Mouse (Mus musculus): ENCODE measurements around the gene Zbtb8a. TPM values are rescaled to one million over a fixed set of nuclear protein-coding genes. Genes with fewer than 3 reads are reported as not detected.

The Zbtb8a gene
- polyA plus RNA-seq, 1 experiment, result not detected

DNA sequence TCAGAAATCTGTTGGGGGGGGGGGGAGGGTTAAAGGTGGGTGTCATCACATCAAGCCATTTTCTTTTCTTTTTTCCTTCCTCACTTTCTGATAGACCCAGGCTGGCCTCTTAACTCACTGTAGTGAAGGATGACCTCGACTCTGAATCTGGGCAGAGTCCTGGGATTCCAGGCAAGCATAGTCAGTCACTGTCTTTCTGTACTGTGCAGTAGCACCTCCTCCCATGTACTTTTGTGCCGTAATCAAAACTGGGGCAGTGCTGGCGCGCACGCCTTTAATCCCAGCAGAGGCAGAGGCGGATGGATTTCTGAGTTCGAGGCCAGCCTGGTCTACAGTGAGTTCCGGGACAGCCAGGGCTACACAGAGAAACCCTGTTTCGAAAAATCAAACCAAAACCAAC lies 74.1 kb downstream of the Zbtb8a start:
- no peak for TF ChIP-seq POLR2A (IDR thresholded peaks at IDR 0.05; ENCODE audit: insufficient read depth, low read depth, low read length)
- TF ChIP-seq CTCF (IDR thresholded peaks at IDR 0.05; ENCODE audit: insufficient read depth, low read depth, low read length), result no peak
- Histone ChIP-seq H3K27ac (ENCODE audit: insufficient read depth, low read depth, low read length) (no peak overlapping the region), H3K4me1 (ENCODE audit: control insufficient read depth, insufficient read depth, low read length) (no peaks in the 10 kb centered on the region), H3K4me3 (ENCODE audit: insufficient read depth, low read depth, low read length) (no peak overlapping the region)
- WGBS, result 84% methylated on average over 9 of the region's 9 CpGs

Other genes starting within 250 kb of the Zbtb8a start
- not detected in 2 replicates for gene Fndc5, start 241.1 kb downstream of the Zbtb8a start, polyA plus RNA-seq (2012; ENCODE audit: insufficient read depth, insufficient read length, low replicate concordance, missing spikeins)
- not detected in 2 replicates for gene S100pbp, start 188.4 kb downstream of the Zbtb8a start, polyA plus RNA-seq (2012; ENCODE audit: insufficient read depth, insufficient read length, low replicate concordance, missing spikeins)
- not detected in 2 replicates for gene Yars, start 188.4 kb downstream of the Zbtb8a start, polyA plus RNA-seq (2012; ENCODE audit: insufficient read depth, insufficient read length, low replicate concordance, missing spikeins)
- not detected in 2 replicates for gene C77080, start 116.7 kb downstream of the Zbtb8a start, polyA plus RNA-seq (2012; ENCODE audit: insufficient read depth, insufficient read length, low replicate concordance, missing spikeins)
- gene Sync, start 90.5 kb downstream of the Zbtb8a start, polyA plus RNA-seq (2012; ENCODE audit: insufficient read depth, insufficient read length, low replicate concordance, missing spikeins), result not detected in 2 replicates
- not detected in 2 replicates for gene Rbbp4, start 42.7 kb downstream of the Zbtb8a start, polyA plus RNA-seq (2012; ENCODE audit: insufficient read depth, insufficient read length, low replicate concordance, missing spikeins)
- not detected in 2 replicates for gene Zbtb8os, start 42.4 kb downstream of the Zbtb8a start, polyA plus RNA-seq (2012; ENCODE audit: insufficient read depth, insufficient read length, low replicate concordance, missing spikeins)
- not detected in 2 replicates for gene Zbtb8b, start 62.7 kb upstream of the Zbtb8a start, polyA plus RNA-seq (2012; ENCODE audit: insufficient read depth, insufficient read length, low replicate concordance, missing spikeins)
- not detected in 2 replicates for gene Bsdc1, start 83.5 kb upstream of the Zbtb8a start, polyA plus RNA-seq (2012; ENCODE audit: insufficient read depth, insufficient read length, low replicate concordance, missing spikeins)
- gene Tssk3, start 112.9 kb upstream of the Zbtb8a start, polyA plus RNA-seq (2012; ENCODE audit: insufficient read depth, insufficient read length, low replicate concordance, missing spikeins), result not detected in 2 replicates
- not detected in 2 replicates for gene Fam229a, start 113.1 kb upstream of the Zbtb8a start, polyA plus RNA-seq (2012; ENCODE audit: insufficient read depth, insufficient read length, low replicate concordance, missing spikeins)
- gene Marcksl1, start 135.5 kb upstream of the Zbtb8a start, polyA plus RNA-seq (2012; ENCODE audit: insufficient read depth, insufficient read length, low replicate concordance, missing spikeins), result 192 TPM in 1 of 2 replicates, not detected in the other
- not detected in 2 replicates for gene Hdac1, start 164.6 kb upstream of the Zbtb8a start, polyA plus RNA-seq (2012; ENCODE audit: insufficient read depth, insufficient read length, low replicate concordance, missing spikeins)
- gene Lck, start 195.5 kb upstream of the Zbtb8a start, polyA plus RNA-seq (2012; ENCODE audit: insufficient read depth, insufficient read length, low replicate concordance, missing spikeins), result 579 and 1,574 TPM in 2 replicates
- gene Fam167b, start 200.4 kb upstream of the Zbtb8a start, polyA plus RNA-seq (2012; ENCODE audit: insufficient read depth, insufficient read length, low replicate concordance, missing spikeins), result not detected in 2 replicates
- not detected in 2 replicates for gene Eif3i, start 222.5 kb upstream of the Zbtb8a start, polyA plus RNA-seq (2012; ENCODE audit: insufficient read depth, insufficient read length, low replicate concordance, missing spikeins)
- 500 TPM in 1 of 2 replicates, not detected in the other for gene Tmem234, start 222.6 kb upstream of the Zbtb8a start, polyA plus RNA-seq (2012; ENCODE audit: insufficient read depth, insufficient read length, low replicate concordance, missing spikeins)
- not detected in 2 replicates for gene Dcdc2b, start 236.1 kb upstream of the Zbtb8a start, polyA plus RNA-seq (2012; ENCODE audit: insufficient read depth, insufficient read length, low replicate concordance, missing spikeins)
- not detected in 2 replicates for gene Iqcc, start 241.0 kb upstream of the Zbtb8a start, polyA plus RNA-seq (2012; ENCODE audit: insufficient read depth, insufficient read length, low replicate concordance, missing spikeins)
- gene Ccdc28b, start 245.8 kb upstream of the Zbtb8a start, polyA plus RNA-seq (2012; ENCODE audit: insufficient read depth, insufficient read length, low replicate concordance, missing spikeins), result not detected in 2 replicates